Mouse (Mus musculus): ENCODE results near the gene Sytl1. TPM values are rescaled to one million over a fixed set of nuclear protein-coding genes. Genes with fewer than 3 reads are reported as not detected.

Sytl1 gene
- polyA plus RNA-seq, 1 experiment = 6.0 TPM

DNA sequence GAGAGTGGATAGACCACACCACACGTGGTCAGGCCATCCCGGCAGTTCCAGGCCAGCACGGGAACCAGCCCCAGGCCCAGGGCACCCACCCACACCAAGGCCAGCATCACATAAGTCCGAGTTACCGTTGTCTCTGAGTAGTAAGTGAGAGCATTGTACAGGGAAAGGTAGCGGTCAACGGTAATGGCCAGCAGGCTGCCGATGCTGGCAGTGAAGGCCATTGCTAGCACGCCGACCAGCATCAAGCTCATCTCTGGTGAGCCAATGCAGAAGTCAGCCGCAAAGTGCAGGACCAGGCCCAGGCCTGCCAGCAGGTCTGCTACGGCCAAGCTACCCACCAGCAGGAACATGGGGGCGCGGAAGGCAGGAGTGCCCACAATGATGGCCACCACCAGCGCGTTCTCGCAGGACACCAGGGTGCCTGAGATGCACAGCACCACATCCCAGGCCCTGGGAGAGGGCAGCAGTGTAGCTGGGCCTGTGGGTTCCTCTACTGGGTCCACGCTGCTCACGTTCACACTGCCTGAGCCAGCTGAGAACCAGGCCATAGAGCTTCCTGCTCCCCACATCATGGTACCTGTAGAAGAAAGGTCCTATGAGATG lies 52.0 kb downstream of the Sytl1 start:
- Histone ChIP-seq H3K36me3 (replicated peaks; ENCODE audit: low read length) (no peaks in the 10 kb centered on the region), H3K27me3 (replicated peaks) (peaks cover 74% of the 10 kb centered on the region), H3K4me1 (peaks cover 44% of the 10 kb centered on the region), H3K4me3 (replicated peaks) (peak overlapping the region; percentile 48), H3K9me3 (no peaks in the 10 kb centered on the region)
- TF ChIP-seq GATA1 (IDR thresholded peaks at IDR 0.05; ENCODE audit: borderline replicate concordance, low read length) (no peak), FLI1 (IDR thresholded peaks at IDR 0.05; ENCODE audit: low read length) (no peak)

DNA sequence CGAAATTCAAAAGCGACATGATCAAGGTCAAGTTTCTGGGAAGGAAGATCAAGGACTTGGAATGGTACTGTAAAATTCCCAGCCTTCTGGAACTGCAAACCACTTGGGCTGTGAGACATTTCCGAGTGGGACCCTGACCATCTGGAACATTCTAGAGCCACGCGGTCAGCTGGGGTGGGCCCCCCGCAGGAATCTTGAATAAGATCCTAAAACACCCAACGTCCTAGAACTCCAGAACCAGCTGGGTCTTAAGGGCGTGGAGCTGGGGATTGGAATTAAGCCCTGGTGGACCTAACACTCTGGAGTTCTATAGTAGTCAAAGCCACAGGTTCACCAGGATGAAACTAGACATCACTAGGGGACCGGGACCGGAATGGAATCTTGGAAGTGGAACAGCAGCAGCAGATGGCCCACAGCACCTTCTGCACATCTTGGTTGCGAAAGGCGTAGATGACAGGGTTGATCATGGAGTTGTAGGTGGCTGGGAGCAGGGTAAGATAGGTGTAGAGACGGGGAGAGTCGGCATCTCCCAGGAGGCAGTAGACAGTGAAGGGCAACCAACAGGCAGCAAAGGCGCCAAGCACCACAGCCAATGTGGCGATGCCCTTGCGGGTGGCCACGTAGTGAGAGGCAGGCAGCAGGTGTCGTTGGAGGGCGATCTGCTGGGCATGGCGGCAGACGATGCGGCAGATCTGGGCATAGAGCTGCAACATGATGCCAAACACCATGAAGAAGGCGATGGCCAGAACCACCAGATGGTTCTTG lies 52.7 kb downstream of the Sytl1 start:
- no peak for TF ChIP-seq FLI1 (IDR thresholded peaks at IDR 0.05; ENCODE audit: low read length)
- no peak for TF ChIP-seq GATA1 (IDR thresholded peaks at IDR 0.05; ENCODE audit: borderline replicate concordance, low read length)
- Histone ChIP-seq H3K4me1 (peaks cover 44% of the 10 kb centered on the region), H3K9me3 (no peaks in the 10 kb centered on the region), H3K36me3 (replicated peaks; ENCODE audit: low read length) (no peaks in the 10 kb centered on the region), H3K27me3 (replicated peaks) (peaks cover 68% of the 10 kb centered on the region), H3K4me3 (replicated peaks) (peak overlapping the region; percentile 65)

DNA sequence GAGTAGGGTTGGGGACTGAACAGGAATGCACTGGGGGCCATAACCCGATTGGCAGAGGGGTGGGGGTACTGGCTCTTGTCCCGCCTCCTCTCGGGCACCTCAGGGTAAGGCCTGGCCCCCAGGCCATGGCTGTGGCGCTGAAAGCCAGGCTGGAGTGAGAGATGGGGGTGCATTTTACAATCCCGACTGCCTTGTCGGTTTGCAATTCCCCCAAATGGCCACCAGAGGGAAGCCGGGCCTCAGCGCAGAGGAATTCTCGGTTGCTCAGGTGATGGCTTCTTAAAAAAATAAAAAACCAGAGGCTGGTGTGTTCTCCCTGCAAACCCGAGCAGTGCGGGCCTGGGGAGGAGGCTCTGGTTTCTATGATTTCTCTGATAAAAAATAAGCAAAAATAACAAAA lies 53.5 kb downstream of the Sytl1 start:
- Histone ChIP-seq H3K4me1 (peaks cover 44% of the 10 kb centered on the region), H3K36me3 (replicated peaks; ENCODE audit: low read length) (no peaks in the 10 kb centered on the region), H3K27me3 (replicated peaks) (peaks cover 63% of the 10 kb centered on the region)

DNA sequence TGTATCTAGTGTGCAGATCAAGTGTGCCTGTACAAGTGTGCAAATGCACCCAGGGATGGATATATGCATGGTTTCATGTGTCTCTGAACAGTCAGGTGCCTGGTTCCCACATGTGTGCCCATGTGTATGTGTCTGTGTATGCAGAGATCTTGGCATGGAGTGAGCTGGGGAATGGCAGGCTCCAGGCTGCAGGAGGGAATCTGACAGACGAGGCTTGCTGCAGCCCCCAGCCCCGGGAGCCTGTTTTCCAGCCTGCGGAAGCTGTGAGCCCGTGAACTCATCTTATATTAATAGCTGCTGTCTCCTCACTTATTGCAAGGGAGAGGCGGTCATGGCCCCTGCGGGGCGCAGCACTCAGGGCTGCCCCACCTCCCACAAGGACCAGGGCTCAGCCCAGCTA lies 58.5 kb downstream of the Sytl1 start:
- Histone ChIP-seq H3K4me1 (peaks cover 28% of the 10 kb centered on the region), H3K36me3 (replicated peaks; ENCODE audit: low read length) (peaks cover 20% of the 10 kb centered on the region), H3K27me3 (replicated peaks) (peaks cover 17% of the 10 kb centered on the region), H3K4me3 (replicated peaks) (no peak overlapping the region), H3K9me3 (no peaks in the 10 kb centered on the region)
- no peak for TF ChIP-seq FLI1 (IDR thresholded peaks at IDR 0.05; ENCODE audit: low read length)
- TF ChIP-seq GATA1 (IDR thresholded peaks at IDR 0.05; ENCODE audit: borderline replicate concordance, low read length) = no peak

More for the DNA sequence above, 53.5 kb downstream of the Sytl1 start:
- TF ChIP-seq FLI1 (IDR thresholded peaks at IDR 0.05; ENCODE audit: low read length) (no peak), GATA1 (IDR thresholded peaks at IDR 0.05; ENCODE audit: borderline replicate concordance, low read length) (no peak)
- no peak overlapping the region for H3K4me3 ChIP-seq (replicated peaks)
- no peaks in the 10 kb centered on the region for H3K9me3 ChIP-seq

DNA sequence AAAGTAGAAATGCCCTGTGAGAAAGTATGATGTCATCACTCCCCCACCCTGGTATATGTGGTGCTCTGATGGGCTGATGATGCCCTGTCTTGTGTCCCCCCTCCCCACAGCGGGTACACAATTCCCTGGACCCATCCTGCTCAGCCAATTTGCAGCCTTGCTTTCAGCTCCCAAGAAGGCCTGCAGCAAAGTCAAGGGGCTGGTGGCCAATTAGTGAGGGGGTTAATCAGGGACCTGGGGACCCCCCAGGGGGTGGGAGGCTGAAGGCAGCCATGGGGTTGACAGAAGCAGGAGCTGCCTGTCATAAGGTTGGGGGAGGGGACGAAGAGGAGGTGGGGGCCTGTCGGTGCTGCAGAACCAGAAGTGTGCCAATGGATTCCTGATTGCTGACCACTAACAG lies 59.3 kb downstream of the Sytl1 start:
- Histone ChIP-seq H3K36me3 (replicated peaks; ENCODE audit: low read length) (peaks cover 28% of the 10 kb centered on the region), H3K4me3 (replicated peaks) (no peak overlapping the region), H3K9me3 (no peaks in the 10 kb centered on the region), H3K27me3 (replicated peaks) (peaks cover 11% of the 10 kb centered on the region), H3K4me1 (peaks cover 22% of the 10 kb centered on the region)
- TF ChIP-seq FLI1 (IDR thresholded peaks at IDR 0.05; ENCODE audit: low read length) (no peak), GATA1 (IDR thresholded peaks at IDR 0.05; ENCODE audit: borderline replicate concordance, low read length) (no peak)

Other genes with a start within 250 kb of the Sytl1 start
- gene Wasf2, start 132.6 kb downstream of the Sytl1 start, polyA plus RNA-seq (2012; ENCODE audit: insufficient read depth, low replicate concordance) = 43.7 and 76.2 TPM in 2 replicates
- gene Cd164l2, start 51.0 kb downstream of the Sytl1 start, polyA plus RNA-seq (2012; ENCODE audit: insufficient read depth, low replicate concordance) = 1.7 and 2.5 TPM in 2 replicates
- gene Gpr3, start 50.6 kb downstream of the Sytl1 start, polyA plus RNA-seq (2012; ENCODE audit: insufficient read depth, low replicate concordance) = not detected in 2 replicates
- 4.1 and 11.6 TPM in 2 replicates for gene Map3k6, start 22.3 kb downstream of the Sytl1 start, polyA plus RNA-seq (2012; ENCODE audit: insufficient read depth, low replicate concordance)
- gene Tmem222, start 14.7 kb upstream of the Sytl1 start, polyA plus RNA-seq (2012; ENCODE audit: insufficient read depth, low replicate concordance) = 5.8 and 12.2 TPM in 2 replicates
- 85.7 and 118 TPM in 2 replicates for gene Wdtc1, start 90.4 kb upstream of the Sytl1 start, polyA plus RNA-seq (2012; ENCODE audit: insufficient read depth, low replicate concordance)
- gene Slc9a1, start 106.6 kb upstream of the Sytl1 start, polyA plus RNA-seq (2012; ENCODE audit: insufficient read depth, low replicate concordance) = 50.9 and 56.9 TPM in 2 replicates
- 0.97 TPM in 1 of 2 replicates, not detected in the other for gene Tent5b, start 217.0 kb upstream of the Sytl1 start, polyA plus RNA-seq (2012; ENCODE audit: insufficient read depth, low replicate concordance)
- gene Trnp1, start 235.4 kb upstream of the Sytl1 start, polyA plus RNA-seq (2012; ENCODE audit: insufficient read depth, low replicate concordance) = 0.22 and 2.8 TPM in 2 replicates